25 mouse cellular contexts compared by ENCODE assay signal in genomic region chr5:116328911-116329310, GRCm38 (mm10). TPM values are rescaled to one million over a fixed set of nuclear protein-coding genes. Genes with fewer than 3 reads are reported as not detected.
DNase-seq lines count a peak whose midpoint lies in the region; ATAC-seq and TF ChIP-seq lines count a peak whose summit lies in the region.
"Had no signal": no experiment of that assay in that cellular context is flagged by ENCODE, and none has a peak within 500 bp of the region (broad histone marks: within the 10 kb centered on the region; RNA-seq: fewer than 3 reads in every experiment).

No protein-coding gene starts in this region.

- no peaks in the 10 kb centered on the region for H3K27me3 ChIP-seq in lung, embryonic 15.5 days
- H3K27me3 ChIP-seq: embryonic facial prominence, embryonic 15.5 days; Patski had no signal

- H3K27ac ChIP-seq in lung, embryonic 15.5 days, result no peak overlapping the region
- no peak overlapping the region for H3K27ac ChIP-seq in ES-E14 (ENCODE audit: insufficient read depth, low read depth, low read length, poor library complexity, severe bottlenecking)
- H3K27ac ChIP-seq: embryonic facial prominence, embryonic 13.5 days; embryonic facial prominence, embryonic 15.5 days; forebrain, embryonic 10.5 days; forebrain, embryonic 12.5 days had no signal

- peak; percentile 42; the same call in 1 of the 2 replicates for ATAC-seq in lung, embryonic 15.5 days (ENCODE audit: borderline replicate concordance, extremely low read depth, low FRiP score, low TSS enrichment)
- no peak for ATAC-seq in megakaryocyte progenitor cell, adult 5-6 weeks (replicated peaks; ENCODE audit: poor library complexity)
- ATAC-seq: activated CD4-positive, CD25-positive, alpha-beta regulatory T cell, adult 4 months; forebrain, embryonic 14.5 days; forebrain, embryonic 16.5 days; Patski had no signal

- H3K9me3 ChIP-seq in lung, embryonic 15.5 days, result no peaks in the 10 kb centered on the region
- no peaks in the 10 kb centered on the region for H3K9me3 ChIP-seq in ES-E14 (ENCODE audit: control insufficient read depth, insufficient read depth, low read depth, low read length)
- H3K9me3 ChIP-seq: embryonic facial prominence, embryonic 15.5 days had no signal

- no peak overlapping the region for H3K4me2 ChIP-seq in lung, embryonic 15.5 days
- H3K4me2 ChIP-seq: embryonic facial prominence, embryonic 13.5 days; embryonic facial prominence, embryonic 15.5 days; forebrain, embryonic 12.5 days had no signal

- in situ Hi-C loops in ES-E14 (cut with MboI; ENCODE audit: low sequenced_read_pairs in 2 of 2, unreplicated experiment in 2 of 2), result no loop called here

- no peak for DNase-seq in lung, postnatal 36 days
- peak; percentile 41 for DNase-seq in ES-E14 (ENCODE audit: low read depth, low spot score)
- peak; percentile 76 for DNase-seq in R1 (ENCODE audit: low read depth, low spot score)
- no peak for DNase-seq in thymus, postnatal 10 days (ENCODE audit: low spot score in 2 of 2)
- no peak for DNase-seq in cerebellum, postnatal 36 days
- DNase-seq: adrenal gland, postnatal 10 days; adrenal gland, postnatal 25 days; cerebellum, adult 11 months; cerebellum, adult 18-20 months; cerebellum, adult 8-10 months; cerebellum, adult 9-11 months; cerebellum, postnatal 25 days; embryo, embryonic 11 days had no signal

- WGBS in lung, embryonic 15.5 days, result 89% methylated on average over 4 of the region's 4 CpGs

- H3K4me1 ChIP-seq in lung, embryonic 15.5 days, result no peaks in the 10 kb centered on the region
- peaks cover 0 to 3% of the 10 kb centered on the region in 2 experiments; a peak in 1 of 4 replicates for H3K4me1 ChIP-seq in ES-E14 (ENCODE audit: control insufficient read depth in 2 of 2, insufficient read depth in 2 of 2, low read length in 2 of 2, poor library complexity in 1 of 2)

- no peaks in the 10 kb centered on the region for H3K36me3 ChIP-seq in lung, embryonic 15.5 days
- H3K36me3 ChIP-seq in ES-E14 (ENCODE audit: control insufficient read depth, insufficient read depth, low read length, poor library complexity, severe bottlenecking), result no peaks in the 10 kb centered on the region
- H3K36me3 ChIP-seq: embryonic facial prominence, embryonic 13.5 days; embryonic facial prominence, embryonic 15.5 days; forebrain, embryonic 10.5 days; forebrain, embryonic 12.5 days had no signal

- no peak overlapping the region for H3K9ac ChIP-seq in lung, embryonic 15.5 days
- no peak overlapping the region for H3K9ac ChIP-seq in ES-E14 (ENCODE audit: insufficient read depth, low read depth, low read length, poor library complexity, severe bottlenecking)
- H3K9ac ChIP-seq: embryonic facial prominence, embryonic 13.5 days; embryonic facial prominence, embryonic 15.5 days; forebrain, embryonic 12.5 days had no signal

- no peak overlapping the region for H3K4me3 ChIP-seq in lung, embryonic 15.5 days
- H3K4me3 ChIP-seq in ES-E14 (ENCODE audit: insufficient read depth in 1 of 2, low read depth in 1 of 2, low read length in 2 of 2, poor library complexity in 1 of 2, severe bottlenecking in 1 of 2), result no peak overlapping the region
- H3K4me3 ChIP-seq: embryonic facial prominence, embryonic 13.5 days; embryonic facial prominence, embryonic 15.5 days; erythroblast, embryonic 14.5 days; forebrain, embryonic 10.5 days; forebrain, embryonic 12.5 days had no signal

TF ChIP-seq in ES-E14, 5 proteins besides CTCF, POLR2A, EP300 and RAD21:
- no peak for TF ChIP-seq HCFC1 (IDR thresholded peaks at IDR 0.05; ENCODE audit: borderline replicate concordance, insufficient read depth, low read length)
- TF ChIP-seq CHD2 (IDR thresholded peaks at IDR 0.05; ENCODE audit: low read depth, low read length), result no peak
- TF ChIP-seq ZNF384 (IDR thresholded peaks at IDR 0.05; ENCODE audit: low read depth, low read length), result no peak
- no peak for TF ChIP-seq MAFK (IDR thresholded peaks at IDR 0.05; ENCODE audit: insufficient read depth, low read depth, low read length)
- TF ChIP-seq ZC3H11A (IDR thresholded peaks at IDR 0.05; ENCODE audit: borderline replicate concordance, low read depth, low read length), result no peak
TF ChIP-seq in ES-E14: peak in this region for 0.

RNA-seq across cellular contexts. Expression of gene Ccdc60, which starts 40.1 kb away (rescaled TPM):
- polyA plus RNA-seq in lung, embryonic 15.5 days (2015; fragmentation: Nextera tagmentation; extraction: Ambion mirVana), result 1.0 and 1.2 TPM in 2 replicates
- total RNA-seq in ES-E14 (2012; rRNA removed), result 0.54 and 0.79 TPM in 2 replicates
- not detected in 2 replicates for total RNA-seq in megakaryocyte progenitor cell, adult 5-6 weeks (2015)
- total RNA-seq in megakaryocyte progenitor cell, adult 5-6 weeks (2017), result 0.07 TPM in 1 of 2 replicates, not detected in the other
- total RNA-seq: adrenal gland, adult 18-20 months; adrenal gland, postnatal 25 days had no signal
- polyA plus RNA-seq: activated CD4-positive, CD25-positive, alpha-beta regulatory T cell, adult 4 months; erythroblast, embryonic 14.5 days; Patski had no signal

Comparison
In these comparisons a context has a peak if more than half of its experiments do, and no peak if none do; other contexts are left out.
1. DNase-seq: peak in ES-E14 (single experiment) and R1 (single experiment); none in lung, postnatal 36 days (single experiment), thymus, postnatal 10 days (0 of 2) and cerebellum, postnatal 36 days (0 of 2).